Mouse (Mus musculus) lung, postnatal 0 days (tissue): ENCODE data around the gene Gm20388. TPM values are rescaled to one million over a fixed set of nuclear protein-coding genes. Genes with fewer than 3 reads are reported as not detected.

Experiments used
- ATAC-seq: fragments of 200-750 bp; cut with Nextera tagmentation; 2 replicates; pipeline ENCODE4 v1.8.0; 2017; ENCODE audit warnings: moderate library complexity
- DNase-seq: peaks from one replicate; pipeline ENCODE4 v3.0.0-alpha.2; 2016; ENCODE audit warnings: low spot score
- H3K27ac ChIP-seq: fragments of 300-500 bp; sonication (generic); 2 replicates; pipeline ENCODE4 v1.5.1; 2014; ENCODE audit warnings: antibody characterized with exemption, mild to moderate bottlenecking, low read length, mixed read lengths
- H3K27me3 ChIP-seq: fragments of 300-500 bp; sonication (generic); replicated peaks from 2 replicates; pipeline ENCODE4 v1.6.1; 2014; ENCODE audit warnings: low read length, mixed read lengths; ENCODE audit not compliant: insufficient read depth
- H3K36me3 ChIP-seq: fragments of 300-500 bp; sonication (generic); 2 replicates; pipeline ENCODE4 v1.6.1; 2014; ENCODE audit warnings: low read length, mixed read lengths; ENCODE audit not compliant: insufficient read depth
- H3K4me1 ChIP-seq: fragments of 300-500 bp; sonication (generic); 2 replicates; pipeline ENCODE4 v1.6.1; 2014; ENCODE audit warnings: antibody characterized with exemption, low read depth, low read length, mixed read lengths; ENCODE audit not compliant: insufficient read depth
- H3K4me2 ChIP-seq: fragments of 300-500 bp; sonication (generic); replicated peaks from 2 replicates; pipeline ENCODE4 v1.6.1; 2014; ENCODE audit warnings: low read depth, mild to moderate bottlenecking, low read length, moderate library complexity, mixed read lengths
- H3K4me3 ChIP-seq: fragments of 300-500 bp; sonication (generic); 2 replicates; pipeline ENCODE4 v1.5.1; 2014; ENCODE audit warnings: low read depth, low read length
- H3K9ac ChIP-seq: fragments of 300-500 bp; sonication (generic); replicated peaks from 2 replicates; pipeline ENCODE4 v1.6.1; 2014; ENCODE audit warnings: low read depth, mild to moderate bottlenecking
- H3K9me3 ChIP-seq: fragments of 300-500 bp; sonication (generic); 2 replicates; pipeline ENCODE4 v1.6.1; 2016; ENCODE audit warnings: low read length, mixed read lengths
- CTCF ChIP-seq: IDR thresholded peaks from 2 replicates; pipeline ENCODE4 v1.5.1; 2016; ENCODE audit warnings: antibody characterized with exemption, mild to moderate bottlenecking
- EP300 ChIP-seq: IDR thresholded peaks from 2 replicates; pipeline ENCODE4 v1.6.1; 2016; ENCODE audit warnings: antibody characterized with exemption, mild to moderate bottlenecking, control low read depth
- WGBS: fragments of 180-500 bp; shearing (Covaris S2); extraction: QIAGEN DNeasy Blood & Tissue Kit; methylation state at CpG from one replicate; pipeline ENCODE4 v1.1.7; 2014; 5-methylcytosine and 5-hydroxymethylcytosine counted together
- polyA plus RNA-seq: library from polyadenylated mRNA; unstranded; fragments of >200 nt; fragmentation: Nextera tagmentation; extraction: Ambion mirVana; gene quantifications from 2 replicates; pipeline ENCODE4 v1.2.1, GENCODE M21; 2015

Gene Gm20388
- polyA plus RNA-seq, 1 experiment from 2014 or later: not detected

DNA sequence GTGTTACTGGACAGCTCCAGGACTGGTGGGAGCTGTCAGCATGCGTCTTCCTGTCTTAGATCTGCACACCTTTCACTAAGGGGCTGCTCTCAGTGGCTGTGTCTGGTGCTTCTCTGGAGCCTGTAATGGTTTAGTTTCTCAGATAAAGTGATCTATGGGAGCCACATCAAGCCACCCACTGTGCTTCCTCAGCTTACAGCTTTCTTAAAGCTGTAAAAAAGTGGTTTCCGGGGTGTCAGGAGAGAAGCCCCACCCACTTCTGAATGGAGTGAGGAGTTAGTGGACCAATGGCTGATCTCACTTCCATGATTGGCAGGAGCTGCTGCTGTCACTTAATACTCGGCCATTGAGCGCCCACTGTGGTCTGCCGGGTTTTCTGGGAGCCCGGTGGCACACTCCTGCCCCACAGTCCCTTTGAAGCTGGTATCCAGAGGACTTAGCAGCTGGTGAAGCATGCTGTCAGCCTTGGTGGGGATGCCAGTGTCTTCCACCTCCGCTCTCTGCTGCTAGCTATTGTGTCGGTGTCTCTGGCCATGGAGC is 35.8 kb downstream of the Gm20388 start:
- 74% methylated on average over 8 of the region's 8 CpGs for whole genome bisulfite sequencing
- DNase-seq: no peak
- ATAC-seq: no peak
- H3K36me3 ChIP-seq: peaks cover 19% of the 10 kb centered on the region
- no peaks in the 10 kb centered on the region for H3K27me3 ChIP-seq
- H3K27ac ChIP-seq: no peak overlapping the region
- no peaks in the 10 kb centered on the region for H3K9me3 ChIP-seq
- no peaks in the 10 kb centered on the region for H3K4me1 ChIP-seq
- H3K4me2 ChIP-seq: no peak overlapping the region
- H3K9ac ChIP-seq: no peak overlapping the region
- H3K4me3 ChIP-seq: no peak overlapping the region
- TF ChIP-seq EP300: no peak
- TF ChIP-seq CTCF: no peak

DNA sequence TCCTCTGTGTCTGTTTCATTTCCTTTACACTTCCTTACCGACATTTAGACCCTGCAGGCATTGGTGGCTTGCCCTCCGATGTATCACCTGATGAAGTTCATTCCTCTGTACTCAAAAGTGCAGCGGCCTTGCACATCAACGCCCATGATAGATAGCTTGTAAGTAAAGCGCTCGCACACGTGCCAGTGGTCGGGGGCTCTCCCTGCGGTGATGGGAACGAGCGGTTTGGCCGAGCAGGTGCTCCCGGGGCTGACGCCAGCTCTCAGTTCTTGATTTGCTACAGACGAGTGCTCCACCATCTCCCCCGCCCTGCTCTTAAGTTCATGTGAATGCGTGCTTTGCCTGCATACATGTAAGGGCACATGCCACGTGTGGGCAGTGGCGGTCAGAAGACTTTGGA is 37.0 kb downstream of the Gm20388 start:
- no peak overlapping the region for H3K4me3 ChIP-seq
- no peak overlapping the region for H3K27ac ChIP-seq
- 77% methylated on average over 19 of the region's 19 CpGs for WGBS
- H3K4me1 ChIP-seq: no peaks in the 10 kb centered on the region
- no peak overlapping the region for H3K4me2 ChIP-seq
- no peaks in the 10 kb centered on the region for H3K27me3 ChIP-seq
- no peaks in the 10 kb centered on the region for H3K9me3 ChIP-seq
- DNase-seq (no peak), ATAC-seq (no peak)
- H3K36me3 ChIP-seq: peaks cover 19% of the 10 kb centered on the region
- H3K9ac ChIP-seq: no peak overlapping the region
- no peak for TF ChIP-seq EP300
- no peak for TF ChIP-seq CTCF

DNA sequence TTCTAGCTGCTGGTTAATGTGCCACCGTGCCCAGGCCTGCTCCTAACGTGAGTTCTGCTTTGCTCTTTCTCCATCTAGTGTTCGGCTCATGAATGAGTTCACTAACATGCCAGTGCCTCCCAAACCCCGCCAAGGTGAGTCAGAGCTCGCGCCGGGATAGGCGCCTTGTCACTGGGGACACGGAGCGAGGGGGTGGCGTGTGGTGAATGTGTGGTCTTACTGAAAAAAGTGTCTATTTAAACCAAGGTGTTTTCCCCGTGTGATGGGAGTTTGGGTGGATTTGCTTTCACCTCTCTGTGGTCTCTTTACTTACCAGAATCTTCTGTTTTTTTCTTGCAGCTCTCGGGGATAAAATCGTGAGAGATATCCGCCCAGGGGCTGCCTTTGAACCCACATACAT is 37.7 kb downstream of the Gm20388 start:
- DNase-seq (no peak), ATAC-seq (no peak)
- TF ChIP-seq CTCF: no peak
- no peak for TF ChIP-seq EP300
- no peak overlapping the region for H3K9ac ChIP-seq
- no peaks in the 10 kb centered on the region for H3K9me3 ChIP-seq
- no peaks in the 10 kb centered on the region for H3K4me1 ChIP-seq
- peaks cover 25% of the 10 kb centered on the region for H3K36me3 ChIP-seq
- no peak overlapping the region for H3K27ac ChIP-seq
- no peak overlapping the region for H3K4me2 ChIP-seq
- no peak overlapping the region for H3K4me3 ChIP-seq
- 77% methylated on average over 15 of the region's 15 CpGs for WGBS
- no peaks in the 10 kb centered on the region for H3K27me3 ChIP-seq

DNA sequence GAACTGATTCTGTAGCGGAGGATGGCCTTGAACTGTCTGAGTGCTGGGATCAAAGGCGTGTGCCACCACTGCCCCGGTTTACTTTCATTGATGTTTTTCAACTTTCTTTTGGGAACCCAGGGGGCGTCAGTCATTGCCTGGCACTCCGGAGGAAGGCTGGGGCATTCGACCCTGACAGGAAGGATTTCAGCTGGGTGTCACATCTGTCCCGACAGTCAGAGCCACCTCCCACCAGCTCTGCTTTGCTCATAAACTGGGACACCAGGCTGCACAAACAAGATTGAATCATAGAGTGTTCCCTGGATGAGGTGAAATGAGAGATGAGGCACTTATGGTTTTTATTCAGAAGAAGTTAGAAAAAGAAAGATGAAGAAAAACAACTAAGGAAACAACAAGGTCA is 41.6 kb downstream of the Gm20388 start:
- Histone ChIP-seq H3K36me3 (peaks cover 47% of the 10 kb centered on the region), H3K27ac (no peak overlapping the region), H3K9ac (no peak overlapping the region), H3K9me3 (no peaks in the 10 kb centered on the region), H3K4me2 (no peak overlapping the region), H3K4me3 (no peak overlapping the region), H3K4me1 (no peaks in the 10 kb centered on the region), H3K27me3 (no peaks in the 10 kb centered on the region)
- DNase-seq: no peak
- WGBS: 79% methylated on average over 7 of the region's 7 CpGs
- no peak for TF ChIP-seq CTCF
- no peak for TF ChIP-seq EP300
- ATAC-seq: no peak

DNA sequence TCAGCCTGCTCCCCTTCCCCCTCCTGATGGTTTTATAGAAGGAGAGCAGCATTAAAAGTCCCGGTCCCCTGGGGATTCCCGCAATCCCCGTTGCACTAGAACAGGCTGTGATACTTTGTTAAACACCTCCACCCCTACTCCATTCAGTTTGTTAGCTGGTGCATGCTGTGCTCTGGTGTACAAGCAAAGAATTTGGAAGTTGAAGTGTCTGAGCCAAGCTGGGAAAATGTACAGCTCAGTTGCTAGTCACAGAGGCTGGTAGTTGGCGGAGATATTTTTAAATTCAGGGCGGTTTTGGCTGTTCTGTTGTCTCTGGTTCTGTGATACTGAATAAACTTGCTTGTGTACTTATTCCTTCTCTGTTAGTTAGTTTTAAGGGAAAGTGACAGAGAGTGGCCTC is 42.1 kb downstream of the Gm20388 start:
- Histone ChIP-seq H3K4me1 (no peaks in the 10 kb centered on the region), H3K4me2 (no peak overlapping the region), H3K36me3 (peaks cover 50% of the 10 kb centered on the region), H3K9ac (no peak overlapping the region), H3K27me3 (no peaks in the 10 kb centered on the region), H3K9me3 (no peaks in the 10 kb centered on the region), H3K4me3 (no peak overlapping the region), H3K27ac (no peak overlapping the region)
- TF ChIP-seq EP300 (no peak), CTCF (no peak)
- WGBS: 90% methylated on average over 5 of the region's 5 CpGs
- ATAC-seq: no peak
- DNase-seq: no peak

DNA sequence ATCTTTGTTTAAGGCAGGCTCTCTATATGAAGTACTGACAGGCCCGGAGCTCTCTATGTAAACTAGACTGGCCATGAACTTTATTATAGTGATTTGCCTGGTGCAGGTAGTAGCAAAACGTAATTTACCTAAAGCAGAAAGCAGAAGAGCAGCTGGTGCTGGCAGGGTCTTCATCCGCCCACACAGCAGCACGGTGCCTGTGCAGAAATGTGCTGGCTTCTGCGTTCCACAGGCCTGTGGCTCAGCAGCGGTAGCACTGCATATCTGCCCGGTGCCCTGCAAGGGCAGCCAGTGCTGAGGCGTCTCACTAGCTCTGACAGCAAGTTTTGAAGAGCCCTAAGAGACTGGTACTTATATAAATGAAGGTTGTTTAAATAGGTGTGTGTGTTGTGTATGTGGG is 44.7 kb downstream of the Gm20388 start:
- Histone ChIP-seq H3K36me3 (peaks cover 49% of the 10 kb centered on the region), H3K4me3 (no peak overlapping the region), H3K27ac (no peak overlapping the region), H3K9me3 (no peaks in the 10 kb centered on the region), H3K27me3 (no peaks in the 10 kb centered on the region), H3K9ac (no peak overlapping the region), H3K4me1 (no peaks in the 10 kb centered on the region), H3K4me2 (no peak overlapping the region)
- ATAC-seq (no peak), DNase-seq (no peak)
- WGBS: 90% methylated on average over 8 of the region's 8 CpGs
- no peak for TF ChIP-seq EP300
- TF ChIP-seq CTCF: no peak

DNA sequence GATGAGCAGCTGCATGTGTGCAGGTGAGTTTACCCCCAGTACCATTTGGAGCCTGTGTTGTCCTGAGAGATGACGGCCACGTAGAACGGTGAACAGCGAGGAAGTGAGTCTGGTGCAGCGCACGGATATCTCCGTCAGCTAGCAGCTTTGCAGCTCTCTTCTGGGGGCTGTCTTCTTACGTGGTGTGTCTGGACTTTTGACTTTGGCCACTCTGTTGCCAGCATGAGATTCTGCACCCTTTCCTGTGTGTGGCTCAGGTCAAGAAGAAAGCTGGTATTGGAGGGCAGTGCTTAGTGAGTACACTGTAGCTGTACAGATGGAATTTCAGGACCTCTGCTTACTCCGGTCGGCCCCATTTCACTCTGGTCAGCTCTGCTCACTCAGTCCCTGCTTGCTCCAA is 47.4 kb downstream of the Gm20388 start:
- Histone ChIP-seq H3K27me3 (no peaks in the 10 kb centered on the region), H3K4me3 (no peak overlapping the region), H3K27ac (no peak overlapping the region), H3K9ac (no peak overlapping the region), H3K9me3 (no peaks in the 10 kb centered on the region), H3K4me1 (no peaks in the 10 kb centered on the region), H3K4me2 (no peak overlapping the region), H3K36me3 (peaks cover 35% of the 10 kb centered on the region; the same call in 1 of the 2 replicates)
- WGBS: 95% methylated on average over 10 of the region's 10 CpGs
- ATAC-seq (no peak), DNase-seq (no peak)
- no peak for TF ChIP-seq EP300
- TF ChIP-seq CTCF: no peak
